Mouse (Mus musculus) megakaryocyte, embryonic 14.5 days (primary cell): ENCODE measurements around the gene Rpl5.

Experiments used
- FLI1 ChIP-seq: IDR thresholded peaks from 2 replicates; pipeline ENCODE4 v1.6.1; 2012; ENCODE audit warnings: low read length, inconsistent platforms, mixed read lengths
- GATA1 ChIP-seq: IDR thresholded peaks from 3 replicates; pipeline ENCODE4 v1.6.1; 2012; ENCODE audit warnings: mixed read lengths, low read length, inconsistent platforms, borderline replicate concordance

- TF ChIP-seq GATA1 (no peak), FLI1 (no peak)
These were observed 34.7 kb downstream of the Rpl5 start for GRCm38 (mm10) chr5:107934770-107935543.
